Mouse (Mus musculus) spleen, adult 18-20 months (tissue): ENCODE data around the gene Alcam.

Source experiments
- DNase-seq, 2 experiments: peaks; one replicate each; pipeline ENCODE4 v3.0.0; 2022; ENCODE audit warnings: mixed read lengths in 2 of 2

Gene Alcam

DNA sequence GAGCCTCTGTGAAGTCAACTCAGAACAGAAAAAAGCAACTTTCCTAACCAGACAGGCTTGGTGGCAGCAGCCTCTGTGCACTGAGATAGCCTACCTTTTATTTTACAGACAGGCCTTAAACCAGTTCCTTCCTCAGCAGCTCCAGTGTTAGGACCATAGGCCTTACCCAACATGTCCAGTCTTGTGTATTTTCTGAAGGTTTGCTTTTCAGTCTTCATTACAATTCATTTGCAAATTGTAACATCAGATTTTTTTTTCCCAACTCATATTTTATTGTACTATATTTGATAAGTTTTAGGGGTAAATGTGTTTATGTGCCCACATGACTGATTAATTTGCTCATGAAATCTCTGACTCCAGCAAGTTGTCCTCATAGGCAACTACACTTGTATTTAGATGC is 14.3 kb downstream of the Alcam start:
- no peak for DNase-seq

DNA sequence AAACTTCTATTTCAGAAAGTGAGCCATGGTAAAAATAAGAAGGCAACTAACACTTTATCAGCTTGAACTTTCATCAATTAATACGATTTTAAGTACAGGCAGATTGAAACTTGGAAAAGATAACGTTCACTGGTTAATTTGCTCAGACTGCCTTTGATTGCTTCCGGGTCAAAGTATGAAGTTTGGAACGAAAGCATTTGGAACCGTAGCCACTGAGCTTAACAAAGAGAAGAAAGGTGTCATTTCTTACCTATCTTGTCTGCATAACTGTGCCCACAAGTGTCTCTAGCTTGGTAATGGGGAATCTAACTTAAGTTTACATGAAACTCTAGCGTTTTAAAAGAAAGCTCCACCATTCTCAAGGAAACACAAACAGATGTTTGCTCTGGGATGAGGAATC is 14.9 kb downstream of the Alcam start:
- no peak for DNase-seq

DNA sequence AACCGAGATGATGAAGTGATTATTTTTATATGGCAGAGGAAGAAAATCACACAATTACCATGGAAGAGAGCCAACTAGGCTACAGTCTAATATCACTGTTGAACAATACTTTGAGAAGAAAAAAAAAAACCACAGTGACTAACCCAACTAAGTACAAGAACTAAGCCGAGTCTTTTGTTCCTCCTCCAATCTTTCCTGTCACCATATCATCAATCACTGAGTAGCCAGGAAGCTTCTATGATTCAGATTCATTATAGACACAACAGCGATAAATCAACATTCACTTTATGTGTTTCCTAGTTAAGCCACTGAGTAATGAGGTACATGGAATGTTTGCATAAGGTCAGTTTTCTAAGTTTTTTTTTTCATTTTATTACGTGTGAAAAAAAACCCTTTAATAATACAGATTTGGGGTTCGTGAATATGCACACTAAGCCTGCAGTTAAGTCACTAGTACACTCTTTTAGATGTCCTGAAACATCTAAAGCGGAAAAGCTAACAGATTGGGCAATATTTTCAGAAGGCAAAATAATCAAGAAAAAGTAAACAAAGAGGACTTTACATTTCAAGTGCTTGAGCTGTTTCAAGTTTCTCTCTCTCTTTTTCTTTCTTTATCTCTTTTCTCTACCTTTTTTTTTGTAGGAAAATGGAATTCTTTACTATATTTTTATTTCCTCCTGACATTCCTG is 15.5 kb downstream of the Alcam start:
- no peak for DNase-seq

DNA sequence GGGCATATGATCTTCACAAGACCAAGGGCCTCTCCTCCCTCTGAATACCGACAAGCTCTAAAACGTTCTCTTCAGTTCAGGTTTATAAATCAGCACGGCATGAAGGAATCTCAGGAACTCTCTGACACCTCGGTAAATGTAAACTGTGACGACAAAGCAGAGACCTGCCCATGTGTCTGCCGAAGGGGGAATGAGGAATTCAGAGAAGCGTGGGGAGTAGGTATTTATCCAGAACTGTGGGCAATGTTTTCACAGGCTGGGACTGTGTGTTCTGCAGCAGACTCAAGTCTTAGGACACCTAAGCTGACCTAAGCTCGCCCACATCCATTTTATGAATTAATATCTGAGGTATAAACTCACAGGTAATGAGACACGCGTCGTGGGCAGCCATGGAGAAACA is 20.7 kb downstream of the Alcam start:
- DNase-seq: no peak

DNA sequence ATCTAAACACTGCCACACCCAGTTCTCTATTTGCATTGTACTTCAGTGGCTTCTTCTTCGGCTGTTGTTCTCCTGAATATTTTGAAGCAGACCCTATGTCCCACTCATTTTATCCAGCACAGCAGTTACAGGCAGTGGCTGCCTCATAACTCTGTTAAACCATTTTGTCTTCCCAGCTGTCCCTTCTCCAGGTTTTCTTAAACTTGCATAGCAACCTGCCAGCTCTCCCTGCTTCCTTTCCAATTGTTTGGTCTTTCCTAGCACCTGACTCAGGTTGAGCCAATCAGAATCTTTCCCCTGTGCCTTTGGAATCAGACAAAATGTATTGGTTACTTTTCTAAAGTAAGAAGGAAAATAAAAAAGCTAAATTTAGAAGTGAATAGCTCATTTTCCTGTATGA is 21.8 kb downstream of the Alcam start:
- DNase-seq: no peak

DNA sequence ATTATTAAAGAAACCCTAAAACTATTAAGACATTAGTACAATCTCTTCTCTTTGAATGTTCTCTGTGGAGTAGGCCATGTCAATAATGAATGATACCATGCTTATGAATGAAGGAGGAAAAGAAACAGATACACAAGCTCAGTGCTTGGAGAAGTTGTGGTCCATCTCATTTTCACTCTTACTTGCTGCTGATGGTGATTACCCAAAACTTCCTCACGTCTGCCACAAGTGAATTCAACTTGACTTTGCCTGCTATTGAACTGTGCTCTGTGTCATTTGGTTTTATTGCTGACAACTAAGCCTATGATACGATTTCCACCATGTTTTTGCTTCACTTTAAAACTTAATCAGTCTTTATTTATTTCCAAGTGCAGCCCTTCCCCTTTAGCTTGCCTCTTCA is 22.3 kb downstream of the Alcam start:
- no peak for DNase-seq

DNA sequence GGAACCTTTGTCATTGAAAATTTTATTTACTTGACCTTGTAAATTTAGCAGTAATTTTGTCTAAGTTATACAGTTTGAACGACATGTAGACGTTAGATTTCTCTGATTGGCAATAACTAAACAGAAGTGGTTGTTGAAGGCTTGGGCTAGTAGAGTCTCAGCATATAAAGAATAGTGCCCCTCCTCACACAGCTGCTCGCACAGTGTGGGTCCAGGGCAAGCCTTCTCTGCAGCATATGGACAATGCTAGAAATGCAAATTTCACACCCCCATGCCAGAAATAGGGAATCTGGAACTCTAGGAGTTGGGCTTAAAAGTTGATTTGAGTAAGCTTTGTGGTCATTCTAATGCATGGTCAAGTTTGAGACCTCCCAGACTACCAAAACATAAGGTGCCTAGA is 23.8 kb downstream of the Alcam start:
- DNase-seq: no peak

DNA sequence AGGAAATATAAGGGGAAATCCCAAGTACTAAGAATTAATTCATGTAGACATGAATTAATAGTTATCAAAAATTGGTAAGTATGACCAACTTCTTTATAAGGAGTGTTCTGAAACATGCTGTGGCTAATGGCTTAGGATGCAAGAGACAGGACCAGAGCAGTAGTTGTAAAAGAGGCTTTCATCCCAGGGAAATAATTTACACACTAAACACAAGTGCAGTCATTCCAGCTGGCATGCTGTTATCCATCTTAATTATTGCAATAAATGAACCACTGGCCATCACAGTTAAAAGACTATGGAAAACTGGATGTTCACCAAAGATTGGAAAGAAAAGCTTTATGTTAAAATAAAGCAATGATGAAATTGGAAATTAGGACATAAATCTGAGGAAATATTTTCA is 24.2 kb downstream of the Alcam start:
- no peak for DNase-seq

DNA sequence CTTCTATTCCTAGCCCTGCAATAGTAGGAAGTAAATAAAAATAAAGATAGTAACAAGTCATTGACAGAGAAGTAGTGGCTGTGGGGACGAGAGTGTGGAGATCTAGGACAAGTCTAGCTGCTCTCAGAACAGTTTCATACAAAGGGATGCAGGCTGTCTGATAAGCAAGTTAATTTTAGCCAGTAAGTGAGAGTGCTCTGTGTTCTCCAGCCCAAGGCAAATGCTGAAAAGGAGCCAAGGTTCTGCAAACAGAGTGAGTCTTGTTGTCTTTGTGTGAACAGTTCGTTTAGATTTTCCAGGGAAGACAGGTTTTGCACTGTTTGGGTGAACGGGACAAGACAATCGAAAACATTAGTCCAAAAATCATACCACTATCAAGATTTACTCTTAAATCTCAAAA is 25.4 kb downstream of the Alcam start:
- DNase-seq: no peak

DNA sequence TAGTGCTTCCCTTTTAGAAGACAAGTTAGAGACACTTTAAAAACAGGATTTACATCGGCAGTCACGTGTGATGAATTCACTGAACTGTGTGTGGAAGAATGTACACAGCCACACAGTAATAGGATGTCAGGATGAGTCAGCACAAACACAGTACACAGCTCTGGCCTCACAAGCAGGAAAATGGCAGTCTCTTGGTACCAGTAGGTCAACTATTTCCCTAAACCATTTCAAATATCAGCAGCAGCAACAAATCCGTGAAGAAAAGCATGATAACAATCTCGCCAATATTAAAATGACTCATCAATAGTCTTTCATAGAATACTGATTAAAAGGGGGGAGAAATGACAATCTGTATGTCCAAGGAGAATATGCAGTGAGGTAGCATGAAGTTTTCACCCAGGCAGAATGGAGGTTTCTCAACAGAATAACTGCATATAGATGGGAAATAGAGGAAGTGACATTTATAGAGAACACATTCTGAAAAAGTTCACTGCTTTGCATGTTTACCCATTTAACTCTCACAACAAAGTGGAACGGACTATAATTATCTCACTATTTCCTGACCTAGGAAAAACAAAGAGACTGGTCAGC is 35.2 kb downstream of the Alcam start:
- no peak for DNase-seq

DNA sequence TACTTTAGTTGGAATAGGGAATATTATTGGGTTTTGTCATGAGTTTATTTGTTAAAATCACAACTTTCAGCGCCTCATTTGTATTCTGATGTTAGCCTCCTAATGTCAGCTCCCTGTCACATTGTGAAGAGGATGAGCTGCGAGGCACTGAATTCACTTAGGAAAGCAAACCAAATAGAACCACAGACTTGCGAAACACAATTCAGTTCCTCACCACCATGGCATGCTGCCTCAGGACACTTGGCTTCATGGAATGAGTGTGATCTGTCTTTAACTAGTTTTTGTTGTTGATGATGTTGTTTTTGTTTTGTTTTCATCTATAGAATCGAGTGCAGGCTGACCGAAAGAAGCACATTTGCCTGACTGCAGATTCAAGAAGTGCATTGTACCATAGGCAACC is 35.9 kb downstream of the Alcam start:
- no peak for DNase-seq

DNA sequence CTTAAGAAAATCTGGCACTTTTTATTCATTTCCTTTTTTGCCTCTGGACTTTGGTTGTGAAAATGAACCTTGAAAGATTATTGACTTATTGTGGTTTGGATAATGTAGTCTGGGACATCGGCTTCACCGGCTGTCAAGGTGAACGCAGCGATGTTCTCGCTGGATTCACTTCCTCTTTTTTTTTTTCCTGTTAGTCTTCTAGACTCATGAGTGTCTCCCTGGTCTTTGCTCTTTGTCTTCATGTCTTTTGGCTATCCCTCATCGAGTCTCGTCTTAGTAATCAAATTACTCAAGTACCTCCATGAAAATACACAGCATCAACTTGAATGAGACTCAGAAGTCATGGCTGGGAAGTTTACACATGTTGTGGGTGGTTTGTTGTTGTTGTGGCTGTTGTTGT is 36.7 kb downstream of the Alcam start:
- no peak for DNase-seq

DNA sequence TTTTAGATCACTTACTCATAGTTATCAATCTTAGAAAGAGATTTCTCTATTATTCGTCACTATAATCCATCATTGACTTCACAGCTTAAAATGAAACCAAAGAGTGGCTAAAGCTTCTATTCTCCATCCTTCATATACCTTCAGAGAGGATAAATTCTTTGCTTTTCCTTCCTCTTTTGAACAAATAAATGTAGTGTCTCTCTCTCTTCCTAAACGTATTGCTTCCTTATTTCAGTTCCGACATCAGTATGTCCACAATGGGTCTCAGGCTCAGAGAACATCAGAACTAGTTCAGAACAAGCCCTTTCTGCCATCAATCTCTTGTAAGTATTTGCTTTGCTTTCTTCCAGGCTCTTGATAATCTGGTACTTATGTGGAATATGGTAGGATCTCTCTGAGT is 40.2 kb downstream of the Alcam start:
- no peak for DNase-seq

DNA sequence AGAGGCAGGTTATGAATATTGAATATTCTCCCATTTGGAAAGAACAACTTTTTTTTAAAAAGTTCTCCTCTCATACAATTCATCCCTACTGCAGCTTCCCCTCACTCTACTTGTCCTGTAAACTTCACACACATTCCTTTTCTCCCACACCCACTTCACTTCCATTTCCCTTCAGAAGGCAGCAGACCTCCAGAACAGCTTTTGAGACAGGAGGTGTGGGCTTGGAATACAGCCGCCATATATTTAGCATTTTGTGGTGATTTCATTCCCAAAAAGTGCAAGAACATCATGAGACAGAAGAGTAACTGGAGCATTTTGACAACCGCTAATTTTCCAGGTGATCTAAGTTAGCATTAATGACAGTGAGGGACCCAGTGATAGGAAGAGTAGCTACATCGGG is 47.8 kb downstream of the Alcam start:
- DNase-seq: no peak

DNA sequence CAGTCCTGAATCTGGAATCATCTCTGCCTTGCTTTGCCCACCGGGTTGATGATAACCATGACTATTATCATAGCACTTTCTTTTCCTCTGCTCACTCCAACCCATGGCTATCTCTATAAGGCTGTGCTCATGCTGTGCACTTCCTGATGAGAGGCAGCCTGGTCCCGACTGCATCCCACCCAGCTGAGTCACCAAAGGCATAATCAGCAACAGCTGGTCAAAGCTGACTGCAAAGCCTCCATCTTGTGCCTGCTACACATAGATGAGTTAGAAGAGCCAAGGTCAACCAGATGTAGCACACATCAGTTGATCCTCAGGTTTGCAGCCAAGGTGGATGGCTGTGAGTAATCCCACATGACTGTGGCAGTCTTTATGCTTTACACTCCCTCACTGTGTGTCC is 48.6 kb downstream of the Alcam start:
- DNase-seq: no peak

DNA sequence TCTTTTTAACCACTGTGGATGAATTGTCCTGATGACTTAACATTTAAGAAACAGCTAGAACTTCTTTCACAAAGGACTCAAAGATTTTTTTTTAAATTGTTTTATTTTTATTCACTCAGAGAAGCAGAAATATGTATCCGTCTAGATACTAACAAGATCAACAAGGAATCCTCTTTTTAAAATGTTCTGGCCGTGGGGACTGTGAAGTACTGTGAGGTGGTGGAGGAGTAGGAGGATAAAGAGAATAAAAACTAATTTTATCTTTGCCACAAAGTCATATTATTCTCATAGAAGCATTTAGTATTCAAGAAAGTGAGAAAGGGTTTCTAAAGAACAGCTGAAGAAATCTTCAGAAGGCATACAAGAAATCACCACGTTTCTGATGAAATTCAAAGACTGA is 54.8 kb downstream of the Alcam start:
- no peak for DNase-seq

DNA sequence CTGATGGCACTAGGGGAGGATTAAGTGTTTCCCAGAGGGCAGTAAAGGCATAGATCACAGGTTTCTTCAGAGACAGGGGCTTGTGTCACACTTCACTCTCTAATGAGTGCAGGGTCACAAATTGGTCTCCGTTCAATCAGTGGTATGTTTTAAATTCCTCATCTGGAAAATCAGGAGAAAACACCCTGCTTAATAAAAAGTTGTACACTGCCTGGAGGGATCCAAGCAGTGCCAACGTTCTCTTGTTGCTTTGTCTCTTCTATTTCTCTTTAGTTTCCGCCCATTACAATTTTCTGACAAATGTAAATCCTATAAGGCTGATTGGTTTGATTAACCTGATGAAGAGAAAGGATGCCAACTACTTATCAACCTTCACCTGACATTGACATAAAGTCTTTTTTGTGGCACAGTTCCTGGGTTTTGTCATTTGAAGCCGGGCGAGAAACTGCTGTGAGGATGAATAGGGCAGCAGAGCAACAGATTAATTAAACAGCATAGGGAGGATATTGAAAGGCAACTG is 67.0 kb downstream of the Alcam start:
- DNase-seq: no peak

DNA sequence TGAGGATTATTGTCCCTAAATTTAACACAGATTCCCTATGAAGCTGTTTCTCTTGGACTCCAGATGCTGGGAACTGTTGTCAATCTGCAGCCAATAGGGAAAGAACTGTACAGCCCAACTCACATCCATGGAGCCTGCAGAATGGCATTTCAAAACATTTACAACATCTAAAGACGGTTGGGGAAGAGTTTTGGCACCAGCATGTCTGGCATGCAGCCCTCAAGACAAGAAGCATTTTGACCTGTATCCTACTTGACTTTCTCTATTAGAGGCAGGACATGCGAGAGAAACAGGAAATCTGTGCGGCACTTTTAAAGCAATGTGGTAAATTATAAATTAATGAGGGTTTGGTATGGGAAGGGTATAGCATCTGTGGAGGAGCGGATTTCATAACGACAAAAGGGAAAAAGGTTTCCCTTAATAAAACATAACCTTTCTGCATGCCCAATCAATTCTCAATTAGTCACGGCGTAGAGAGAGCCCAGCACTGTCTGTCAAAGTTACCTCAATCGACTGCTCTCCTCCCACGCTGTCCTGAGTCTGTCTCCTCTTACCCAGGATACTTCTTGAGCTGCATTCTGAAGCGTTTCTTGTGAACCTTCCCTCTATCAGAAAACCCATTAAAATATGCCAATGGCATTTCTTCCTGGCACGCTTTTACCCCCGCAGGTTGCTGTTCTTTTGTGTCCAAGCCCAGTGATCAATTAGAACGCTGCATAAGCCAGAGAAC is 70.3 kb downstream of the Alcam start:
- no peak for DNase-seq

DNA sequence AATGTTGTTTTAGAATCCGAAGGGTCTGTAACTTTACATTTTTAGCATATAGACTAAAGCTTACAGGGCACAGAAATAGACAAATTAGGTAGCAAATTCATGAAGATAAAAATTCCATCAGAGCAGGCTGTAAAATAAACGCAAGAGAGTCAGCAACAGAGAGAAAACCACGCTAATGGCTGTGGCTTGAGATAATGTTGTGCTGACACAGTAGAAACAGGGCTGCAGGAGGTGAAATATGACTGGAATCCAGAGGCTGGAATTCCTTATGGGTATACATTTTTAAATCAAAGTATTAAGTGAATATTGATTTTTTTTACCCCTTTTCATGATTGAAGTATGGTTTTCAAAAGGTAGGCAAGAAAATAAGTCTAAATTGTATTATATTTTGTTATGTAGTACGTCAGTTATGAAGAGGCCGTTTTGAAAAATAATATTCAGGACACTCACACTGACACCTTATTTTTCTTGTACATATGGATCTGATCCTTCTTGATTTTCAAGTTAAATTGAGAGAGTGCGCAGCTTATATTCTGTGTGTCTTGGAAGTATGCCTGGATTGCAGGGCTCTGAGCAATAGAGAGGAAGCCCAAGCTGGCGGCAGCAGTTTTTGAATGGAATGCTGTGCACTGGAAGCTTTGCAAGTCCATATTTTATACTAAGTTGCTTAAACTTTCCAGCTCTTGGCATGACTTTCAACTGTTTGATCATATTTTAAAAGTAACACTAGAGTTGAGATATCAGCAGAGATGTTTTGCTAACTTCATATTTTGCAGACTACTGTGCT is 74.9 kb downstream of the Alcam start:
- no peak for DNase-seq

DNA sequence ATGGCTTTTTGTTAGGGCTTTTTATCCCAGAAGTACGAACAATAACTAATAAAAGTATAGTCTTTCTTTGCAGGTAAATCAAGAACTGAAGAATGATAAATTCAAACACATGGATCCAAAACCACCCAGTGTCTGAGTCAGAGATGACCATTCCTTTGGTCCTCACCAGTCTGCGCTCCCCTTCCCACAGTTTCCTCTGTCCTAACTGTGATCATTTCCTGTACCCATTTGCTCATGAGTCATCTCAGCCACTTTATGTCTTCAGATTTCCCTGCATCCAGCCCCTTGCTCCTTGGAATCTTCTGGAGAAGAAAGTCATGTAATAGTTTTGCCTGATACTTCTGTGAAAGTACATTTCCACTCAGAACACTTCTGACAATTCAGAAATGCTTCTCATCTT is 77.0 kb downstream of the Alcam start:
- no peak for DNase-seq

DNA sequence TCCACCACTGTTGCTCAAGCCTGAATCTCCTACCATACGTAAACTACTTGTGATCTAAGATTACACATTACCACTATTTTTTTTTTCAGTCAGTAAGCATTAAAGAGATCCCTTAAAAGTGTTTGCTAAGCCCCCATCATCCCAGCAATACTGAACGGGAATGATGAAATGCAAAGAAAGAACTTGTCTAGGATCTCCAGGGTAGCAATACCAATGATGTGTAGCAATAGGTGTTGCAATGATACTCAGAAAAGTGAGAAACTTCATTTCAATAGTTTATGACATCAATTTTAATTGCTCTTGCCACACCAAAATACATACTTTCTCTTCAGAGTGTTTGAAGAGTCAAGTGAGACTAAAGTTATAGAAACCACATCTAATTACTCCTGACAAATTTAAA is 81.9 kb downstream of the Alcam start:
- DNase-seq: no peak

DNA sequence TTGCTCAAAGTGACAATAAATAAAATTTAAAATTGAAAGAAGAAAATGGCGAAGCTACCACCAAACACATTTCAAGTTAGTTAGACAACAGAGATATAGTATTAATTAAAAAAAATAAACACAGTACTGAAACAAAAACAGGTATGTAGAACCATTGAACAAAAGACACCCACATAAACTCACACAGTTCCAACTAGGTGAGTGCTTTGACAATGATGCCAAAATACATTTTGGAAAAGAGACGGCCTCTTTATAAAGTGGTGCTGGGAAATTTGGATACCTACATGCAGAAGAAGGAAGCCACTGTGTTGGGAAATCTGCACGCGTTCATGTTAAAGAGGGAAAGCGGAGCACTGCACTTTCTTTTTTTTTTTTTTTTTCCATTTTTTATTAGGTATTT is 85.4 kb downstream of the Alcam start:
- DNase-seq: no peak

DNA sequence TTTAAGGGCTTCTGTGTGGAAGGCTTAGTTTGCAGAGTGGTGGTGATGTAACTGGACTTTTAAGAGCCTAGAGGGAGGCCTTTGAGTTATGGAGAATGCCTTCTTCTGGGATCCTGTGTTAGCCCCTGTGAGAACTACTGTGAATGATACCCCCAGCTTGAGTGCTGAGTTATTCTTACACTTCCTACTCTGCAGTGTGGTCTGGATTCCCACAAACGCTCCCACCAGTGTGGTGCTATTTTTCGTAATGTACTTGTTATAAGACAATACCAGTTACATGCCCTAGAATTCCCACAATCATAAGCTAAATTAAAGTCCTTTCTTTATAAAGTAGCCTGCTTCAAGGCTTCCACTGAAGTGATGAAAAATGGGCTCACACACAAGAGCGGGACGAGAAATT is 87.0 kb downstream of the Alcam start:
- no peak for DNase-seq
